ENCODE assay signal across 1 mouse cellular context in the genomic region with DNA sequence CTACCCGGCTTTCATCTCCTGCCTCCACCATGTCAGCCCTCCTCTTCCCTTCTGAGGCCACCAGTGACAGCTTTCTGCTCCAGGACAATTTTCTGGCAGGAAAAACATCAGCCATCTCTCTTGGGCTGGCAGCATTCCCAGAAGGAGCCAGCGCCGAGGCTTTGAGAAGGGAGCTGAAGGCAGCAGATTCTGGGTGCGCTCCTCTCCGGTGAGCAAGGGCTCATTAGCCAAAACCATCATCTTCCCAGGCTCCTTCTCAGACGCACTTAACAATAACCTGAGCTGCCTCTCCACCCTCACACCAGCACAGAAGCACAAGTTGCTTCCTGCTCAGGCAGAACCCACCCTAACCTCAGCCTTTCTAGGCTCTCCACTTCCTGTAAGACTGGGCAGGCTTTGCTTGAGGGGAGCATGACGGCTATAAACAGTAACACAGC.
TF ChIP-seq lines count a peak whose summit lies in the region.

No protein-coding gene starts in this region.

TF ChIP-seq in MEL, 35 proteins besides CTCF, POLR2A, EP300 and RAD21 (continued from another document):
- no peak for TF ChIP-seq POLR2AphosphoS5 (IDR thresholded peaks at IDR 0.05; ENCODE audit: borderline replicate concordance, low read depth, low read length)
